Mouse (Mus musculus) layer of hippocampus, postnatal 10 days (tissue): ENCODE data around the gene Zfp324. TPM values are rescaled to one million over a fixed set of nuclear protein-coding genes. Genes with fewer than 3 reads are reported as not detected.
A peak's percentile ranks its signal among the peaks of the same experiment; 100 is the strongest.

ENCODE experiments used
- DNase-seq, 2 experiments: peaks; one replicate each; pipeline ENCODE4 v3.0.0; 2021; ENCODE audit warnings: low spot score in 2 of 2
- total RNA-seq, 2 experiments: library from RNA; stranded (reverse); gene quantifications; 2 replicates each; pipeline ENCODE4 v1.2.3; 2021

The Zfp324 gene
- total RNA-seq, 2 experiments from 2014 or later, result 14.7 to 15.7 TPM

- DNase-seq, result peak in 1 of 2 experiments; percentile 67
These were observed 637 bp downstream of the Zfp324 start for GRCm38 (mm10) chr7:12966104-12966845.

GRCm38 (mm10) chr7:12970906-12971305 lies 5.3 kb downstream of the Zfp324 start:
- DNase-seq, result no peak

GRCm38 (mm10) chr7:12977682-12978389 lies 12.2 kb downstream of the Zfp324 start, which contains the start of gene Zfp446:
Zfp446 (plus strand) TSS chr7:12977848.
- DNase-seq, result peak; percentile 97 to 98

- DNase-seq, result no peak
These were observed 13.5 kb downstream of the Zfp324 start for GRCm38 (mm10) chr7:12978931-12979722.

- DNase-seq, result no peak
These were observed 14.1 kb downstream of the Zfp324 start for GRCm38 (mm10) chr7:12979776-12980175.

GRCm38 (mm10) chr7:12980291-12980690 lies 14.7 kb downstream of the Zfp324 start:
- DNase-seq, result no peak

GRCm38 (mm10) chr7:12985724-12986123 lies 20.1 kb downstream of the Zfp324 start:
- no peak for DNase-seq

GRCm38 (mm10) chr7:12986906-12987305 lies 21.3 kb downstream of the Zfp324 start:
- DNase-seq, result no peak

- DNase-seq, result no peak
These were observed 22.0 kb downstream of the Zfp324 start for GRCm38 (mm10) chr7:12987409-12988189.

GRCm38 (mm10) chr7:12992222-12992621 lies 26.6 kb downstream of the Zfp324 start:
- no peak for DNase-seq

GRCm38 (mm10) chr7:12993148-12993547 lies 27.5 kb downstream of the Zfp324 start:
- DNase-seq, result no peak

GRCm38 (mm10) chr7:12995862-12996261 lies 30.2 kb downstream of the Zfp324 start:
- no peak for DNase-seq

GRCm38 (mm10) chr7:12997230-12997629 lies 31.6 kb downstream of the Zfp324 start:
- no peak for DNase-seq

- no peak for DNase-seq
These were observed 32.4 kb downstream of the Zfp324 start, which contains the start of gene Slc27a5 for GRCm38 (mm10) chr7:12998053-12998452. Slc27a5 (minus strand) TSS chr7:12998192.

GRCm38 (mm10) chr7:12998851-12999250 lies 33.2 kb downstream of the Zfp324 start, which contains the start of gene Trim28:
Trim28 (plus strand) TSS chr7:12999114.
- DNase-seq, result no peak

GRCm38 (mm10) chr7:13001584-13001983 lies 35.9 kb downstream of the Zfp324 start:
- DNase-seq, result no peak

- DNase-seq, result no peak
These were observed 37.7 kb downstream of the Zfp324 start for GRCm38 (mm10) chr7:13003380-13003779.

- no peak for DNase-seq
These were observed 40.4 kb downstream of the Zfp324 start for GRCm38 (mm10) chr7:13006011-13006410.

- DNase-seq, result no peak
These were observed 40.9 kb downstream of the Zfp324 start for GRCm38 (mm10) chr7:13006531-13006930.

GRCm38 (mm10) chr7:13007341-13008092 lies 41.9 kb downstream of the Zfp324 start:
- peak; percentile 10 to 39 for DNase-seq
